Mouse (Mus musculus) hindbrain, postnatal 0 days (tissue): ENCODE measurements around the gene Ncbp3. TPM values are rescaled to one million over a fixed set of nuclear protein-coding genes. Genes with fewer than 3 reads are reported as not detected.
A peak's percentile ranks its signal among the peaks of the same experiment; 100 is the strongest.
"Not testable (repeated sequence)": the region's sequence is repeated elsewhere in the genome, so short reads cannot be mapped to it uniquely, and the experiment has no call there.

Source experiments
- ATAC-seq: fragments of 200-750 bp; cut with Nextera tagmentation; 2 replicates; pipeline ENCODE4 v1.8.0; 2017; ENCODE audit warnings: mild to moderate bottlenecking, moderate TSS enrichment, moderate library complexity
- DNase-seq: peaks from one replicate; pipeline ENCODE4 v3.0.0-alpha.2; 2015; ENCODE audit warnings: low spot score
- H3K27ac ChIP-seq: fragments of 300-500 bp; sonication (generic); 2 replicates; pipeline ENCODE4 v1.5.1; 2014; ENCODE audit warnings: mild to moderate bottlenecking
- H3K27me3 ChIP-seq: fragments of 300-500 bp; sonication (generic); 2 replicates; pipeline ENCODE4 v1.6.1; 2014; ENCODE audit warnings: low read length, mixed read lengths; ENCODE audit not compliant: insufficient read depth
- H3K36me3 ChIP-seq: fragments of 300-500 bp; sonication (generic); 2 replicates; pipeline ENCODE4 v1.6.1; 2014; ENCODE audit warnings: low read length, mixed read lengths; ENCODE audit not compliant: insufficient read depth
- H3K4me1 ChIP-seq: fragments of 300-500 bp; sonication (generic); 2 replicates; pipeline ENCODE4 v1.6.1; 2014; ENCODE audit warnings: antibody characterized with exemption, low read length, mixed read lengths; ENCODE audit not compliant: insufficient read depth
- H3K4me2 ChIP-seq: fragments of 300-500 bp; sonication (generic); 2 replicates; pipeline ENCODE4 v1.6.1; 2014; ENCODE audit warnings: low read depth, mild to moderate bottlenecking, low read length, moderate library complexity, mixed read lengths
- H3K4me3 ChIP-seq: fragments of 300-500 bp; sonication (generic); 2 replicates; pipeline ENCODE4 v1.5.1; 2014; ENCODE audit warnings: low read length
- H3K9ac ChIP-seq: fragments of 300-500 bp; sonication (generic); replicated peaks from 2 replicates; pipeline ENCODE4 v1.6.1; 2014; ENCODE audit warnings: mild to moderate bottlenecking, low read length, moderate library complexity, mixed read lengths
- H3K9me3 ChIP-seq: fragments of 300-500 bp; sonication (generic); 2 replicates; pipeline ENCODE4 v1.6.1; 2016; ENCODE audit warnings: low read length, mixed read lengths
- CTCF ChIP-seq: IDR thresholded peaks from 2 replicates; pipeline ENCODE4 v1.5.1; 2016; ENCODE audit warnings: antibody characterized with exemption, control low read depth, low read depth
- WGBS: fragments of 180-500 bp; shearing (Covaris S2); extraction: QIAGEN DNeasy Blood & Tissue Kit; methylation state at CpG from one replicate; pipeline ENCODE4 v1.1.7; 2014; 5-methylcytosine and 5-hydroxymethylcytosine counted together
- polyA plus RNA-seq: library from polyadenylated mRNA; unstranded; fragments of >200 nt; fragmentation: Nextera tagmentation; extraction: Ambion mirVana; gene quantifications from 2 replicates; pipeline ENCODE4 v1.2.1, GENCODE M21; 2015
- total RNA-seq: library from RNA; depleted of rRNA; stranded (reverse); fragments of >200 nt; gene quantifications from 2 replicates; pipeline ENCODE4 v1.2.3, GENCODE M21; 2014

Gene Ncbp3
- total and polyA plus RNA-seq, 2 experiments from 2014 or later = 6.9 to 7.3 TPM

GRCm38 (mm10) chr11:73107358-73107757 is 59.8 kb downstream of the Ncbp3 start:
- peak; percentile 60 for TF ChIP-seq CTCF
- H3K4me1 ChIP-seq, DNase-seq, H3K9me3 ChIP-seq, H3K36me3 ChIP-seq, H3K9ac ChIP-seq, H3K4me2 ChIP-seq, H3K27me3 ChIP-seq, H3K4me3 ChIP-seq, H3K27ac ChIP-seq, ATAC-seq: not testable (repeated sequence)
- WGBS = 35% methylated on average over 3 of the region's 3 CpGs

- no peak for TF ChIP-seq CTCF
- Histone ChIP-seq H3K4me3 (no peak overlapping the region), H3K4me2 (no peak overlapping the region), H3K27me3 (no peaks in the 10 kb centered on the region), H3K36me3 (no peaks in the 10 kb centered on the region), H3K4me1 (no peaks in the 10 kb centered on the region), H3K9ac (no peak overlapping the region), H3K9me3 (no peaks in the 10 kb centered on the region), H3K27ac (no peak overlapping the region)
- DNase-seq = no peak
- ATAC-seq = no peak
- 72% methylated on average over 5 of the region's 5 CpGs for WGBS
Observed at GRCm38 (mm10) chr11:73108195-73108897, 60.8 kb downstream of the Ncbp3 start.

- TF ChIP-seq CTCF = no peak
- Histone ChIP-seq H3K4me1 (no peaks in the 10 kb centered on the region), H3K36me3 (no peaks in the 10 kb centered on the region), H3K9ac (no peak overlapping the region), H3K27me3 (no peaks in the 10 kb centered on the region), H3K9me3 (no peaks in the 10 kb centered on the region), H3K27ac (no peak overlapping the region), H3K4me3 (no peak overlapping the region), H3K4me2 (no peak overlapping the region)
- ATAC-seq (no peak), DNase-seq (no peak)
- 82% methylated on average over 14 of the region's 14 CpGs for WGBS
Observed at GRCm38 (mm10) chr11:73108898-73109625, 61.5 kb downstream of the Ncbp3 start.

- no peak for DNase-seq
- H3K27me3 ChIP-seq = no peaks in the 10 kb centered on the region
Observed at GRCm38 (mm10) chr11:73109941-73110340, 62.4 kb downstream of the Ncbp3 start.

GRCm38 (mm10) chr11:73111414-73111813 is 63.8 kb downstream of the Ncbp3 start:
- Histone ChIP-seq H3K4me1 (no peaks in the 10 kb centered on the region), H3K9ac (no peak overlapping the region), H3K4me3 (no peak overlapping the region), H3K27me3 (no peaks in the 10 kb centered on the region), H3K36me3 (no peaks in the 10 kb centered on the region), H3K9me3 (no peaks in the 10 kb centered on the region), H3K4me2 (no peak overlapping the region), H3K27ac (no peak overlapping the region)
- DNase-seq = no peak
- TF ChIP-seq CTCF = no peak
- no peak for ATAC-seq
- 64% methylated on average over 6 of the region's 6 CpGs for WGBS

More at GRCm38 (mm10) chr11:73109941-73110340, 62.4 kb downstream of the Ncbp3 start:
- ATAC-seq = no peak
- no peak overlapping the region for H3K4me3 ChIP-seq
- H3K36me3 ChIP-seq = no peaks in the 10 kb centered on the region
- no peak for TF ChIP-seq CTCF
- no peak overlapping the region for H3K27ac ChIP-seq
- no peaks in the 10 kb centered on the region for H3K9me3 ChIP-seq
- no peaks in the 10 kb centered on the region for H3K4me1 ChIP-seq
- no peak overlapping the region for H3K4me2 ChIP-seq
- WGBS = 80% methylated on average over 3 of the region's 3 CpGs
- H3K9ac ChIP-seq = no peak overlapping the region

GRCm38 (mm10) chr11:73126495-73126894 is 78.9 kb downstream of the Ncbp3 start:
- ATAC-seq (no peak), DNase-seq (no peak)
- Histone ChIP-seq H3K4me2 (no peak overlapping the region), H3K9me3 (no peaks in the 10 kb centered on the region), H3K36me3 (no peaks in the 10 kb centered on the region), H3K9ac (no peak overlapping the region), H3K27me3 (no peaks in the 10 kb centered on the region), H3K4me3 (no peak overlapping the region), H3K27ac (no peak overlapping the region), H3K4me1 (no peaks in the 10 kb centered on the region)
- 74% methylated on average over 6 of the region's 6 CpGs for WGBS
- TF ChIP-seq CTCF = no peak

- Histone ChIP-seq H3K27me3 (no peaks in the 10 kb centered on the region), H3K9me3 (no peaks in the 10 kb centered on the region), H3K36me3 (no peaks in the 10 kb centered on the region), H3K4me3 (no peak overlapping the region), H3K9ac (no peak overlapping the region), H3K4me2 (no peak overlapping the region), H3K4me1 (no peaks in the 10 kb centered on the region), H3K27ac (no peak overlapping the region)
- peak; percentile 64 for TF ChIP-seq CTCF
- ATAC-seq (no peak), DNase-seq (peak; percentile 44)
- 78% methylated on average over 7 of the region's 7 CpGs for WGBS
Observed at GRCm38 (mm10) chr11:73131020-73131419, 83.4 kb downstream of the Ncbp3 start.
